Mouse (Mus musculus) heart, postnatal 10 days (tissue): ENCODE data around the gene Ncoa6. TPM values are rescaled to one million over a fixed set of nuclear protein-coding genes. Genes with fewer than 3 reads are reported as not detected.

Source experiments
- DNase-seq, 2 experiments: peaks; one replicate each; pipeline ENCODE4 v3.0.0; 2021
- intact Hi-C: fragments of 180-260 bp; cut with DNase I; formaldehyde crosslinking; loops from one replicate; pipeline ENCODE4 v1.15.1; 2025
- total RNA-seq, 2 experiments: library from RNA; stranded (reverse); gene quantifications; 2 replicates each; pipeline ENCODE4 v1.2.3; 2021

Ncoa6 gene
- total RNA-seq, 2 experiments from 2014 or later: 40.5 to 40.7 TPM

- DNase-seq: no peak
- intact Hi-C loops: no loop called here
Measured at GRCm38 (mm10) chr2:155443446-155443845, 30.2 kb downstream of the Ncoa6 start.

- intact Hi-C loops: no loop called here
- no peak for DNase-seq
Measured at GRCm38 (mm10) chr2:155442916-155443315, 30.8 kb downstream of the Ncoa6 start.

GRCm38 (mm10) chr2:155436445-155436844 lies 37.2 kb downstream of the Ncoa6 start:
- intact Hi-C loops: no loop called here
- peak in 1 of 2 experiments; percentile 18 for DNase-seq

GRCm38 (mm10) chr2:155420911-155421310 lies 52.8 kb downstream of the Ncoa6 start:
- intact Hi-C loops: no loop called here
- DNase-seq: no peak

GRCm38 (mm10) chr2:155404635-155405034 lies 69.1 kb downstream of the Ncoa6 start:
- intact Hi-C loops: no loop called here
- no peak for DNase-seq

GRCm38 (mm10) chr2:155401926-155402325 lies 71.8 kb downstream of the Ncoa6 start:
- DNase-seq: no peak
- intact Hi-C loops: no loop called here

- DNase-seq: peak; percentile 41 to 43
- intact Hi-C loops: no loop called here
Measured at GRCm38 (mm10) chr2:155400276-155400675, 73.4 kb downstream of the Ncoa6 start.

GRCm38 (mm10) chr2:155394586-155394985 lies 79.1 kb downstream of the Ncoa6 start:
- no peak for DNase-seq
- intact Hi-C loops: no loop called here

GRCm38 (mm10) chr2:155388573-155388972 lies 85.1 kb downstream of the Ncoa6 start:
- DNase-seq: peak in 1 of 2 experiments; percentile 50
- intact Hi-C loops: loop anchor here (10.0 kb wide), 1 partner anchor 304 kb away; no protein-coding TSS in a partner anchor

- intact Hi-C loops: loop anchor here (10.0 kb wide), 1 partner anchor 302 kb away; no protein-coding TSS in a partner anchor
Measured at GRCm38 (mm10) chr2:155387052-155387451, 86.6 kb downstream of the Ncoa6 start.

GRCm38 (mm10) chr2:155386534-155386899 lies 87.2 kb downstream of the Ncoa6 start:
- DNase-seq: peak in 1 of 2 experiments; percentile 18
- intact Hi-C loops: loop anchor here (10.0 kb wide), 1 partner anchor 302 kb away; no protein-coding TSS in a partner anchor

More at GRCm38 (mm10) chr2:155387052-155387451, 86.6 kb downstream of the Ncoa6 start:
- no peak for DNase-seq

- intact Hi-C loops: loop anchor here (2.0 to 10.0 kb wide), 2 partner anchors 151 to 301 kb away; no protein-coding TSS in a partner anchor
- DNase-seq: peak in 1 of 2 experiments; percentile 14
Measured at GRCm38 (mm10) chr2:155385731-155386533, 87.8 kb downstream of the Ncoa6 start.

- intact Hi-C loops: loop anchor here (2.0 to 10.0 kb wide), 2 partner anchors 150 to 300 kb away; no protein-coding TSS in a partner anchor
- DNase-seq: peak; percentile 83 to 89
Measured at GRCm38 (mm10) chr2:155385090-155385489, 88.6 kb downstream of the Ncoa6 start.

GRCm38 (mm10) chr2:155382791-155383438 lies 90.8 kb downstream of the Ncoa6 start:
- intact Hi-C loops: loop anchor here (5.0 to 10.0 kb wide), 2 partner anchors 106 to 298 kb away; partner anchors contain the start of gene Map1lc3a
- DNase-seq: peak; percentile 84 to 85

- intact Hi-C loops: loop anchor here (5.0 to 10.0 kb wide), 2 partner anchors 105 to 298 kb away; partner anchors contain the start of gene Map1lc3a
- no peak for DNase-seq
Measured at GRCm38 (mm10) chr2:155382332-155382700, 91.4 kb downstream of the Ncoa6 start.

- intact Hi-C loops: loop anchor here (1.0 to 10.0 kb wide), 3 partner anchors 24 to 297 kb away; partner anchors contain the start of genes Map1lc3a and Pigu
- peak; percentile 99 for DNase-seq
Measured at GRCm38 (mm10) chr2:155381643-155382331, 91.9 kb downstream of the Ncoa6 start.

- intact Hi-C loops: loop anchor here (1.0 to 10.0 kb wide), 3 partner anchors 24 to 296 kb away; partner anchors contain the start of genes Map1lc3a and Pigu
- DNase-seq: no peak
Measured at GRCm38 (mm10) chr2:155381060-155381437, 92.6 kb downstream of the Ncoa6 start.

GRCm38 (mm10) chr2:155380261-155381059 lies 93.2 kb downstream of the Ncoa6 start, which contains the start of gene Trp53inp2:
Gene Trp53inp2 (plus strand): TSS chr2:155381059.
- DNase-seq: peak in 1 of 2 experiments; percentile 18
- intact Hi-C loops: loop anchor here (1.0 to 10.0 kb wide), 3 partner anchors 23 to 296 kb away; partner anchors contain the start of genes Map1lc3a and Pigu

- no peak for DNase-seq
- intact Hi-C loops: no loop called here
Measured at GRCm38 (mm10) chr2:155376191-155376590, 97.5 kb downstream of the Ncoa6 start.
